Mouse (Mus musculus): ENCODE results near the gene Tmprss12. TPM values are rescaled to one million over a fixed set of nuclear protein-coding genes. Genes with fewer than 3 reads are reported as not detected.
"Not testable (repeated sequence)": the region's sequence is repeated elsewhere in the genome, so short reads cannot be mapped to it uniquely, and the experiment has no call there.

Tmprss12 gene
- polyA plus RNA-seq, 1 experiment from 2014 or later = not detected

DNA sequence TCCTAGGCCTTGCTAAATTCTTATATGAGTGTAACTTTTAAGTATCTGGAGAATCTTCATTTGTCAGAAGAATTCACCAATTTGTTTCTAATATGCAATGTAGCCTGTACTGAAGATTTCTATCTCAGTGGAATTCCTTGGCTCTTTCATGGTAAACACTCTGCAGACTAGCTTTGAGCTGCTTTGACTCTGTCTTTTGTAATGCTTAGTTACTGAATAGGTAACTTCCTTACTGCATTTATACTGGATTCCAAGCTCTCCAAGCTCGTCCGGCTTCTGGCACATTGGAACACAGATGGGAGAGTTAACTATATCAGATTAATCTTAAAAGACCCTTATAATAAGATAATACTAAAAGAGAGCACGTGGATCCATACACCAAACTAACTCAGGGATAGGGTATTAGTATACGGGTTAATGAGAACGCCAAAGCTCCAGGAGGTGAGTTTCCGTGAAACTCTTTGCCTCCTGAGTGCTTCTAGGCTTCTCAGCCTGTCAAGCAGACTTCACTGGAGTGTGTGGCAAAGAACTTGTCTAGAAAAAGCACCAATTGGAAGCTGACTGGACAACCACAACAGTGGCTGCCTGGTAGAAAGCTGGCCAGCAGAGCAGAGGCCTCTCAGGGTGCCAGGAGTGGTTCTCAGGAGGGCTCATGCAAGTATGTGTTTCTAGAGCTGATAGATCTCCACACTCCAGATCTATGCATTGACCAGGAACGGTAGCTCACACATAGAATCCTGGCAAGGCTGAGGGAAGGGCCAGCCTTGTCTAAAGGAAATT is 21.8 kb upstream of the Tmprss12 start:
- no peaks in the 10 kb centered on the region for H3K27me3 ChIP-seq
- H3K4me1 ChIP-seq = no peaks in the 10 kb centered on the region
- H3K9ac ChIP-seq (replicated peaks) = no peak overlapping the region
- 96% methylated on average over 7 of the region's 7 CpGs for WGBS
- no peak overlapping the region for H3K4me3 ChIP-seq
- no peaks in the 10 kb centered on the region for H3K9me3 ChIP-seq
- H3K36me3 ChIP-seq = peaks cover 63% of the 10 kb centered on the region
- H3K27ac ChIP-seq (replicated peaks) = no peak overlapping the region
- H3K4me2 ChIP-seq (replicated peaks) = no peak overlapping the region
- ATAC-seq (ENCODE audit: low FRiP score, low read depth) = no peak

- H3K27ac ChIP-seq (replicated peaks); H3K27me3 ChIP-seq; H3K9me3 ChIP-seq; ATAC-seq (ENCODE audit: low FRiP score, low read depth); H3K4me1 ChIP-seq; H3K9ac ChIP-seq (replicated peaks); H3K4me3 ChIP-seq; H3K4me2 ChIP-seq (replicated peaks): not testable (repeated sequence)
- WGBS = 88% methylated on average over 7 of the region's 7 CpGs
- peaks cover 48% of the 10 kb centered on the region for H3K36me3 ChIP-seq
Measured at GRCm38 (mm10) chr15:100260351-100260750, 20.3 kb upstream of the Tmprss12 start.

- H3K27me3 ChIP-seq = no peaks in the 10 kb centered on the region
- H3K4me3 ChIP-seq = no peak overlapping the region
- no peak overlapping the region for H3K4me2 ChIP-seq (replicated peaks)
- 18% methylated on average over 4 of the region's 4 CpGs for WGBS
- H3K27ac ChIP-seq (replicated peaks) = no peak overlapping the region
- no peak overlapping the region for H3K9ac ChIP-seq (replicated peaks)
- ATAC-seq (ENCODE audit: low FRiP score, low read depth) = no peak
- H3K4me1 ChIP-seq = no peaks in the 10 kb centered on the region
- peaks cover 21% of the 10 kb centered on the region for H3K36me3 ChIP-seq
- no peaks in the 10 kb centered on the region for H3K9me3 ChIP-seq
Measured at GRCm38 (mm10) chr15:100263246-100263905, 17.3 kb upstream of the Tmprss12 start.

GRCm38 (mm10) chr15:100265586-100266325 is 14.9 kb upstream of the Tmprss12 start:
- Histone ChIP-seq H3K9me3 (no peaks in the 10 kb centered on the region), H3K4me3 (no peak overlapping the region), H3K27ac (replicated peaks) (no peak overlapping the region), H3K4me2 (replicated peaks) (no peak overlapping the region), H3K4me1 (no peaks in the 10 kb centered on the region), H3K9ac (replicated peaks) (no peak overlapping the region), H3K36me3 (peaks cover 6% of the 10 kb centered on the region), H3K27me3 (no peaks in the 10 kb centered on the region; the same call in 1 of the 2 replicates)
- 90% methylated on average over 4 of the region's 5 CpGs for WGBS
- ATAC-seq (ENCODE audit: low FRiP score, low read depth) = no peak

DNA sequence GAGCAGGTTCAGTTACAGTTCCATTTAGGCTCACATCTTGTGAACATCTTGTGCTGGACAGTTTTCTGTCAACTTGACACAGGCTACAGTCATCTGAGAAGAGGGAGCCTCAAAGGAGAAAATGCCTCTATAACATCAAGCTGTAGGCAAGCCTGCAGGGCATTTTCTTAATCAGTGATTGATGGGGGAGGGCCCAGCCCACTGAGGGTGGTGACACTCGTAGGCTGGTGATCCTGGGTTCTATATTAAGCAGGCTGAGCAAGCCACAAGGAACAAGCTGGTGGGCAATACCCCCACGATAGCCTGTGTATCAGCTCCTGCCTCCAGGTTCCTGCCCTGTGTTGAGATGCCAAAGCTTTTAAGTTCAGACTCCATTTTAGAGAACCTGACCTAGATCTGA is 11.7 kb upstream of the Tmprss12 start:
- no peak overlapping the region for H3K27ac ChIP-seq (replicated peaks)
- H3K4me1 ChIP-seq = no peaks in the 10 kb centered on the region
- no peak overlapping the region for H3K9ac ChIP-seq (replicated peaks)
- no peak overlapping the region for H3K4me2 ChIP-seq (replicated peaks)
- peaks cover 3% of the 10 kb centered on the region; the same call in 1 of the 2 replicates for H3K27me3 ChIP-seq
- no peak for ATAC-seq (ENCODE audit: low FRiP score, low read depth)
- no peaks in the 10 kb centered on the region for H3K36me3 ChIP-seq
- H3K9me3 ChIP-seq = no peaks in the 10 kb centered on the region
- no peak overlapping the region for H3K4me3 ChIP-seq
- WGBS = 86% methylated on average over 2 of the region's 2 CpGs

DNA sequence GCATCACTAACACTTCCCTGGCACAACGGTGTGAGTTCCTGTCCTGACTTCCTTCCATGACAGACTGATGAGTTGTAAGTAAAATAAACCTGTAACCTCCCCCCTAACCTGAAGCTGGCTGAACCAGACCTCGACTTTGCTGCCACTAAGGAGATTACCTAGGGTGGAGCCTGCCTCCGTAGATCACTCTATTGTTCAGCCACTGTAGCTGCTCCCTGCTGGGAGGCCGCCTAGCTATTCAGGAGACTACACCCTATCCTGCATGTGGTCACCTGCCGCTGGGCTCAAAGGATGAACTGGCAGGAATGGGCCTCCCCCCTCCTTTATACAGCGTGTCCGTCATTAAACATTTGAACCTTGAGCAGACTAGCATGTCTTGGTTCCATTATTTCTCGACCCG is 10.9 kb upstream of the Tmprss12 start:
- H3K36me3 ChIP-seq = no peaks in the 10 kb centered on the region
- no peak overlapping the region for H3K4me2 ChIP-seq (replicated peaks)
- no peaks in the 10 kb centered on the region for H3K4me1 ChIP-seq
- H3K9me3 ChIP-seq = no peaks in the 10 kb centered on the region
- H3K4me3 ChIP-seq = no peak overlapping the region
- H3K9ac ChIP-seq (replicated peaks) = no peak overlapping the region
- peaks cover 3% of the 10 kb centered on the region; the same call in 1 of the 2 replicates for H3K27me3 ChIP-seq
- ATAC-seq (ENCODE audit: low FRiP score, low read depth) = no peak
- H3K27ac ChIP-seq (replicated peaks) = no peak overlapping the region
- WGBS = 8% methylated on average over 9 of the region's 9 CpGs

DNA sequence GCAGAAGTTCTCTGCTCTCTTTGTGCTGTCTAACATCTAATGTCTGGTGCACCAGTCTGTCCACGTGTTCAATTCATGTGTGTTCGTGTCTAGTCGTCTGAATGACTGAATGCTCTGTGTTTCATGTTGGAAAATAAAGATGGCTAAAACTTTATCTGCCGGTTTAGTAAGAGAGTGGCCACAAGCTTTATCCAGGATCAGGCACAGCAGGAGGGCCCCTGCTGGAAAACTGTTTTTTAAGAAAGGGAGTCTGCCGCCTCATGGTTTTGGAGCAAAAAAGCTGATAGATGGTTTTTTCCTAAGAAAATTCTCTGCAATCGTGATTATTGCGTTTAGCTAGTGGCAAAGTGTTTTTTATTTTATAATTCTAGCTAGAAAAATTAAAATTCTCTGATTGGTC is 10.0 kb upstream of the Tmprss12 start:
- 17% methylated on average over 7 of the region's 7 CpGs for WGBS
- not testable (repeated sequence) for H3K4me1 ChIP-seq; H3K36me3 ChIP-seq; ATAC-seq (ENCODE audit: low FRiP score, low read depth); H3K4me3 ChIP-seq; H3K27ac ChIP-seq (replicated peaks); H3K27me3 ChIP-seq; H3K9me3 ChIP-seq; H3K9ac ChIP-seq (replicated peaks); H3K4me2 ChIP-seq (replicated peaks)

DNA sequence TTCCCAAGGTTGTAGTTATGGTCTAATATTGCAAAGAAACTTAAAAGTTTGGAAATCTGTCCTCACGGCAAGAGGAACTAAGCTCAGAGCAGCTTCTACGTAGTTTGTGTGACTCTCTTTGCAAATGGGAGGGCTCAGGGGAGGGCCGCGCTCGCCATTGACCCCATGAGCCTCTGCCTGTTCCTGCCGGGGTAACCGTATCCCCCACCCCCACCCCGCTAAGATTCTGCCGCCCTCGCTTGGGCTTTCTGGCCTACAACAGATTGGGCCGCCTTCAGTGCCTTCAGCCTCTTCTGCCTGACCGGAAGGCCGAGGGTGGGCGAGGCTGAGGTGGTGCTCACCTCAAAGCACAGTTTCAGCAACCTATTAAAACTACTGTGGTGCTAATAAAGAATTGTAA is 9.2 kb upstream of the Tmprss12 start:
- Histone ChIP-seq H3K4me2 (replicated peaks) (no peak overlapping the region), H3K9ac (replicated peaks) (no peak overlapping the region), H3K36me3 (no peaks in the 10 kb centered on the region), H3K9me3 (no peaks in the 10 kb centered on the region), H3K27ac (replicated peaks) (no peak overlapping the region), H3K27me3 (peaks cover 3% of the 10 kb centered on the region; the same call in 1 of the 2 replicates), H3K4me3 (no peak overlapping the region), H3K4me1 (no peaks in the 10 kb centered on the region)
- ATAC-seq (ENCODE audit: low FRiP score, low read depth) = no peak
- 60% methylated on average over 14 of the region's 14 CpGs for WGBS

GRCm38 (mm10) chr15:100273791-100274308 is 6.8 kb upstream of the Tmprss12 start:
- not testable (repeated sequence) for H3K27ac ChIP-seq (replicated peaks); H3K9ac ChIP-seq (replicated peaks); H3K4me3 ChIP-seq; ATAC-seq (ENCODE audit: low FRiP score, low read depth); H3K9me3 ChIP-seq; H3K4me2 ChIP-seq (replicated peaks); H3K36me3 ChIP-seq; H3K27me3 ChIP-seq; H3K4me1 ChIP-seq
- WGBS = 85% methylated on average over 4 of the region's 4 CpGs

GRCm38 (mm10) chr15:100274790-100275559 is 5.7 kb upstream of the Tmprss12 start:
- no peak overlapping the region for H3K4me3 ChIP-seq
- H3K27me3 ChIP-seq = peaks cover 3% of the 10 kb centered on the region; the same call in 1 of the 2 replicates
- no peaks in the 10 kb centered on the region for H3K9me3 ChIP-seq
- no peak overlapping the region for H3K27ac ChIP-seq (replicated peaks)
- H3K36me3 ChIP-seq = no peaks in the 10 kb centered on the region
- no peak overlapping the region for H3K9ac ChIP-seq (replicated peaks)
- 88% methylated on average over 7 of the region's 7 CpGs for WGBS
- no peak for ATAC-seq (ENCODE audit: low FRiP score, low read depth)
- no peaks in the 10 kb centered on the region for H3K4me1 ChIP-seq
- no peak overlapping the region for H3K4me2 ChIP-seq (replicated peaks)

DNA sequence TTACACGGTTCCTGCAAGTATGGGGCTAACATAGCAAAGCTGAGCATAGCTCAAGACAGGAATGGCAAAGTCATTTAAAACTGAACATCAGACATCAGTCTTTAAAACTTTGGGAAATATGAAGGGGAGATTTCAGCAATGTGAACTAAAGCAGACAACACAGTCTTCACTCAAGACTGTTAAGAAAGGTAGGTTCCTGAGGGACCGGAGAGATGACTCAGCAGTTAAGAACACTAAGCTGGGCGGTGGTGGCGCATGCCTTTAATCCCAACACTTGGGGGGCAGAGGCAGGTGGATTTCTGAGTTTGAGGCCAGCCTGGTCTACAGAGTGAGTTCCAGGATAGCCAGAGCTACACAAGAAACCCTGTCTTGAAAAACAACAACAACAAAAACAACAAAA is 4.2 kb upstream of the Tmprss12 start:
- H3K27ac ChIP-seq (replicated peaks) = no peak overlapping the region
- ATAC-seq (ENCODE audit: low FRiP score, low read depth) = no peak
- no peaks in the 10 kb centered on the region for H3K36me3 ChIP-seq
- WGBS = 95% methylated on average over 4 of the region's 4 CpGs
- H3K27me3 ChIP-seq = 0 out of 2 replicates have a peak, but pooled peaks cover 1% of the 10 kb centered on the region
- H3K4me2 ChIP-seq (replicated peaks) = no peak overlapping the region
- no peak overlapping the region for H3K4me3 ChIP-seq
- no peak overlapping the region for H3K9ac ChIP-seq (replicated peaks)
- no peaks in the 10 kb centered on the region for H3K9me3 ChIP-seq
- H3K4me1 ChIP-seq = no peaks in the 10 kb centered on the region

Data from midbrain, embryonic 12.5 days (tissue).